ENCODE assay signal across 28 mouse cellular contexts in genomic region chr10:34309915-34310685, GRCm38 (mm10). TPM values are rescaled to one million over a fixed set of nuclear protein-coding genes. Genes with fewer than 3 reads are reported as not detected.
DNase-seq lines count a peak whose midpoint lies in the region; ATAC-seq and TF ChIP-seq lines count a peak whose summit lies in the region.
"Had no signal": no experiment of that assay in that cellular context is flagged by ENCODE, and none has a peak within 500 bp of the region (broad histone marks: within the 10 kb centered on the region; RNA-seq: fewer than 3 reads in every experiment).

No protein-coding gene starts in this region.

- no peak for DNase-seq in heart, postnatal 0 days (ENCODE audit: low spot score)
- no peak for DNase-seq in heart, adult 18-20 months
- DNase-seq in lung, postnatal 25 days (ENCODE audit: low spot score) = peak; percentile 56
- no peak for DNase-seq in lung, postnatal 10 days
- DNase-seq in brain, adult 2 months (ENCODE audit: low read depth, low spot score) = peak; percentile 10
- no peak for DNase-seq in left cerebral cortex, adult 18-20 months (ENCODE audit: low spot score in 2 of 2)
- DNase-seq: adrenal gland, adult 2 months; adrenal gland, postnatal 14 days; cerebellum, adult 11-12 months; cerebellum, adult 8-10 months; cerebellum, postnatal 10 days; cerebellum, postnatal 36 days; embryo, embryonic 11 days; gastrocnemius, postnatal 25 days; heart, postnatal 36 days had no signal

- no peaks in the 10 kb centered on the region for H3K27me3 ChIP-seq in heart, embryonic 14.5 days (ENCODE audit: control insufficient read depth, insufficient read depth, low read length)
- H3K27me3 ChIP-seq in heart, embryonic 12.5 days (replicated peaks) = no peaks in the 10 kb centered on the region
- no peaks in the 10 kb centered on the region for H3K27me3 ChIP-seq in heart, postnatal 0 days (ENCODE audit: control insufficient read depth, insufficient read depth, low read length)
- H3K27me3 ChIP-seq: embryonic facial prominence, embryonic 13.5 days; forebrain, embryonic 12.5 days; forebrain, embryonic 15.5 days; hindbrain, embryonic 13.5 days; intestine, embryonic 15.5 days had no signal

- no peak overlapping the region for H3K9ac ChIP-seq in heart, embryonic 14.5 days (ENCODE audit: low read length)
- H3K9ac ChIP-seq in heart, embryonic 12.5 days = no peak overlapping the region
- H3K9ac ChIP-seq in heart, postnatal 0 days (replicated peaks; ENCODE audit: low read depth, low read length) = no peak overlapping the region
- H3K9ac ChIP-seq: embryonic facial prominence, embryonic 13.5 days; forebrain, embryonic 12.5 days; forebrain, embryonic 15.5 days; hindbrain, embryonic 13.5 days; intestine, embryonic 15.5 days had no signal

- no peak overlapping the region for H3K4me3 ChIP-seq in heart, embryonic 14.5 days (ENCODE audit: control insufficient read depth in 1 of 2, insufficient read depth in 1 of 2, low read depth in 1 of 2, low read length in 2 of 2)
- H3K4me3 ChIP-seq in heart, embryonic 12.5 days = no peak overlapping the region
- no peak overlapping the region for H3K4me3 ChIP-seq in heart, postnatal 0 days (ENCODE audit: low read depth, low read length)
- H3K4me3 ChIP-seq: embryonic facial prominence, embryonic 10.5 days; embryonic facial prominence, embryonic 13.5 days; erythroblast, embryonic 14.5 days; forebrain, embryonic 12.5 days; forebrain, embryonic 15.5 days; heart, embryonic 10.5 days; hindbrain, embryonic 10.5 days; hindbrain, embryonic 13.5 days; intestine, embryonic 15.5 days had no signal

- no peak for TF ChIP-seq EP300 in heart, postnatal 0 days (IDR thresholded peaks at IDR 0.05; ENCODE audit: low read depth)

- 55% methylated on average over 9 of the region's 9 CpGs for WGBS in heart, embryonic 14.5 days
- WGBS in heart, embryonic 12.5 days = 60% methylated on average over 9 of the region's 9 CpGs
- WGBS in heart, postnatal 0 days = 53% methylated on average over 9 of the region's 9 CpGs

- peak overlapping the region; percentile 18; the same call in 1 of the 2 replicates for H3K4me2 ChIP-seq in heart, embryonic 14.5 days (ENCODE audit: low read length)
- H3K4me2 ChIP-seq in heart, embryonic 12.5 days = no peak overlapping the region
- peak overlapping the region; percentile 5; the same call in 1 of the 2 replicates for H3K4me2 ChIP-seq in heart, postnatal 0 days (ENCODE audit: low read depth, low read length)
- H3K4me2 ChIP-seq: embryonic facial prominence, embryonic 13.5 days; forebrain, embryonic 12.5 days; forebrain, embryonic 15.5 days; hindbrain, embryonic 13.5 days; intestine, embryonic 15.5 days had no signal

- no peak for TF ChIP-seq CTCF in heart, postnatal 0 days (IDR thresholded peaks at IDR 0.05; ENCODE audit: low read depth)

- peaks cover 9% of the 10 kb centered on the region for H3K36me3 ChIP-seq in heart, embryonic 14.5 days (ENCODE audit: control insufficient read depth, insufficient read depth, low read length)
- peaks cover 5% of the 10 kb centered on the region; the same call in 1 of the 2 replicates for H3K36me3 ChIP-seq in heart, embryonic 12.5 days
- peaks cover 10% of the 10 kb centered on the region for H3K36me3 ChIP-seq in heart, postnatal 0 days (replicated peaks; ENCODE audit: control insufficient read depth, insufficient read depth, low read length)
- H3K36me3 ChIP-seq: embryonic facial prominence, embryonic 10.5 days; forebrain, embryonic 12.5 days; forebrain, embryonic 15.5 days; heart, embryonic 10.5 days; hindbrain, embryonic 10.5 days; hindbrain, embryonic 13.5 days; intestine, embryonic 15.5 days had no signal

- H3K27ac ChIP-seq in heart, embryonic 14.5 days (replicated peaks in 1 of 2; ENCODE audit: control insufficient read depth in 1 of 2, insufficient read depth in 1 of 2, low read depth in 2 of 2, low read length in 2 of 2) = 0 out of 4 replicates have a peak overlapping the region, but pooled peaks of 1 of the 2 experiments have one; percentile 55
- H3K27ac ChIP-seq in heart, embryonic 12.5 days (ENCODE audit: poor library complexity, severe bottlenecking) = no peak overlapping the region
- no peak overlapping the region; the same call in 1 of the 2 replicates for H3K27ac ChIP-seq in heart, postnatal 0 days (ENCODE audit: low read depth)
- H3K27ac ChIP-seq: embryonic facial prominence, embryonic 10.5 days; embryonic facial prominence, embryonic 13.5 days; forebrain, embryonic 12.5 days; forebrain, embryonic 15.5 days; heart, embryonic 10.5 days; hindbrain, embryonic 10.5 days; hindbrain, embryonic 13.5 days; intestine, embryonic 15.5 days had no signal

- no peak for ATAC-seq in heart, embryonic 14.5 days (ENCODE audit: insufficient number of reproducible peaks, insufficient read depth, low FRiP score, low read depth)
- no peak for ATAC-seq in heart, embryonic 12.5 days (ENCODE audit: insufficient number of reproducible peaks, low FRiP score)
- ATAC-seq in heart, postnatal 0 days (ENCODE audit: insufficient read depth, low read depth) = peak; percentile 44; the same call in 1 of the 2 replicates
- ATAC-seq: CD4-positive, CD25-positive, alpha-beta regulatory T cell, adult 4 months; forebrain, embryonic 15.5 days; hindbrain, embryonic 16.5 days; intestine, embryonic 15.5 days had no signal

- no peaks in the 10 kb centered on the region for H3K9me3 ChIP-seq in heart, embryonic 14.5 days (ENCODE audit: control insufficient read depth, low read length)
- H3K9me3 ChIP-seq in heart, embryonic 12.5 days (replicated peaks) = no peaks in the 10 kb centered on the region
- no peaks in the 10 kb centered on the region for H3K9me3 ChIP-seq in heart, postnatal 0 days (replicated peaks; ENCODE audit: control insufficient read depth, low read length)
- H3K9me3 ChIP-seq: embryonic facial prominence, embryonic 10.5 days; embryonic facial prominence, embryonic 13.5 days; forebrain, embryonic 12.5 days; forebrain, embryonic 15.5 days; heart, embryonic 10.5 days; hindbrain, embryonic 10.5 days; hindbrain, embryonic 13.5 days; intestine, embryonic 15.5 days had no signal

- 0 out of 4 replicates have a peak, but pooled peaks cover 0 to 6% of the 10 kb centered on the region in 2 experiments for H3K4me1 ChIP-seq in heart, embryonic 14.5 days (ENCODE audit: control insufficient read depth in 2 of 2, insufficient read depth in 2 of 2, low read length in 2 of 2)
- peaks cover 4% of the 10 kb centered on the region; the same call in 1 of the 2 replicates for H3K4me1 ChIP-seq in heart, embryonic 12.5 days (replicated peaks)
- no peaks in the 10 kb centered on the region for H3K4me1 ChIP-seq in heart, postnatal 0 days (ENCODE audit: control insufficient read depth, insufficient read depth)
- H3K4me1 ChIP-seq: embryonic facial prominence, embryonic 10.5 days; embryonic facial prominence, embryonic 13.5 days; forebrain, embryonic 15.5 days; heart, embryonic 10.5 days; intestine, embryonic 15.5 days had no signal

RNA-seq across cellular contexts. Expression of gene Tspyl4, which starts 12.9 kb away (rescaled TPM):
- 10.0 and 11.9 TPM in 2 replicates for polyA plus RNA-seq in heart, embryonic 14.5 days (2014; fragmentation: Nextera tagmentation; extraction: Ambion mirVana)
- polyA plus RNA-seq in heart, embryonic 12.5 days (2016; fragmentation: Nextera tagmentation; extraction: Ambion mirVana) = 25.6 and 27.5 TPM in 2 replicates
- 28.6 and 29.8 TPM in 2 replicates for total RNA-seq in heart, postnatal 0 days (2014; rRNA removed; ENCODE audit: low replicate concordance)
- polyA plus RNA-seq in heart, postnatal 0 days (2015; fragmentation: Nextera tagmentation; extraction: Ambion mirVana) = 14.2 and 15.4 TPM in 2 replicates
- 10 to 100 TPM; 11.0 to 11.1 TPM for total RNA-seq in heart, adult 18-20 months (2021)
- total RNA-seq in left cerebral cortex, adult 18-20 months (2021) = 100 to 1,000 TPM; 420 to 434 TPM
- polyA plus RNA-seq: erythroblast, embryonic 14.5 days had no signal

RNA-seq across cellular contexts. Expression of gene Tspyl1, which starts 28.1 kb away (rescaled TPM):
- polyA plus RNA-seq in heart, embryonic 14.5 days (2014; fragmentation: Nextera tagmentation; extraction: Ambion mirVana) = 67.1 and 70.7 TPM in 2 replicates
- polyA plus RNA-seq in heart, embryonic 12.5 days (2016; fragmentation: Nextera tagmentation; extraction: Ambion mirVana) = 81.2 and 85.1 TPM in 2 replicates
- total RNA-seq in heart, postnatal 0 days (2014; rRNA removed; ENCODE audit: low replicate concordance) = 56.3 and 62.1 TPM in 2 replicates
- 61.2 and 69.1 TPM in 2 replicates for polyA plus RNA-seq in heart, postnatal 0 days (2015; fragmentation: Nextera tagmentation; extraction: Ambion mirVana)
- 10 to 100 TPM; 62.1 to 64.1 TPM for total RNA-seq in heart, adult 18-20 months (2021)
- 100 to 1,000 TPM; 175 to 185 TPM for total RNA-seq in left cerebral cortex, adult 18-20 months (2021)

Comparison
In these comparisons a context has a peak if more than half of its experiments do, and no peak if none do; other contexts are left out.
1. DNase-seq: peak in lung, postnatal 25 days (single experiment) and brain, adult 2 months (single experiment); none in heart, postnatal 0 days (single experiment), heart, adult 18-20 months (0 of 2), lung, postnatal 10 days (single experiment) and left cerebral cortex, adult 18-20 months (0 of 2).
2. RNA of gene Tspyl4, which starts 12.9 kb away (total RNA-seq): 420 to 434 TPM in left cerebral cortex, adult 18-20 months; 28.6 to 29.8 TPM in heart, postnatal 0 days and 11.0 to 11.1 TPM in heart, adult 18-20 months; every median in the first group is over 10 times any median in the second.